Mouse (Mus musculus) spleen, adult 2 months (tissue): Measurements from ENCODE around the gene Fam120a.

Experiments
- CTCF ChIP-seq: fragments of 200-500 bp; IDR thresholded peaks from 2 replicates; pipeline ENCODE4 v1.5.1; 2011; ENCODE audit warnings: mild to moderate bottlenecking, inconsistent platforms; ENCODE audit not compliant: insufficient read depth, insufficient read length, insufficient replicate concordance; ENCODE audit errors: extremely low read depth
- POLR2A ChIP-seq: fragments of 200-500 bp; IDR thresholded peaks from 2 replicates; pipeline ENCODE4 v1.6.1; 2011; ENCODE audit warnings: low read depth, low read length, inconsistent platforms

DNA sequence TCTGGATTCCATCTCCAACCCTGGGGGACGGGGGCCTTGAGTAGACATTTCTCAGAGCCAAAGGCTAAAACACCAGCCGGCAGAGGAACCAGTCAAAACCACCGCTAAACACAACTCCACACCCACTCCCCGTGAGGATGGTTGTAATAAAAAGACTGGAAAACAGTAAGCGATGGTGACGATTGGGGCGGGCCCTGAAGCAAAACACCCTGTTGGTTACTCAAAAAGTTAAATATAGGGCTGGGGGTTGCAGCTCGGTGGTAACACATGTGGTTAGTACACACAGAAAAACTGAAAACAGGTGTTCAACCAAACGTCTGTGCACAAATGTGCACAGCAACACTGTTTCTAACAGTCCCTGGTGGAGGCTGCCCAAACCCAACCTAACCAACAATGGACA is 104.3 kb downstream of the Fam120a start:
- TF ChIP-seq CTCF: no peak
- no peak for TF ChIP-seq POLR2A
